Mouse (Mus musculus) kidney, postnatal 0 days (tissue): ENCODE data around the gene Stx5a. TPM values are rescaled to one million over a fixed set of nuclear protein-coding genes. Genes with fewer than 3 reads are reported as not detected.

Experiments used
- ATAC-seq: fragments of 200-750 bp; cut with Nextera tagmentation; replicated peaks from 2 replicates; pipeline ENCODE4 v1.8.0; 2017; ENCODE audit warnings: low read depth, moderate number of reproducible peaks, moderate TSS enrichment, moderate library complexity; ENCODE audit not compliant: low FRiP score
- DNase-seq: peaks from one replicate; pipeline ENCODE4 v3.0.0-alpha.2; 2016; ENCODE audit warnings: low spot score
- H3K27ac ChIP-seq: fragments of 300-500 bp; sonication (generic); 2 replicates; pipeline ENCODE4 v1.5.1; 2014; ENCODE audit warnings: mild to moderate bottlenecking
- H3K27me3 ChIP-seq: fragments of 300-500 bp; sonication (generic); 2 replicates; pipeline ENCODE4 v1.6.1; 2014; ENCODE audit warnings: low read length, mixed read lengths; ENCODE audit not compliant: insufficient read depth
- H3K36me3 ChIP-seq: fragments of 300-500 bp; sonication (generic); 2 replicates; pipeline ENCODE4 v1.6.1; 2014; ENCODE audit warnings: low read length, mixed read lengths; ENCODE audit not compliant: insufficient read depth
- H3K4me1 ChIP-seq: fragments of 300-500 bp; sonication (generic); replicated peaks from 2 replicates; pipeline ENCODE4 v1.6.1; 2014; ENCODE audit warnings: antibody characterized with exemption, low read length, mixed read lengths; ENCODE audit not compliant: insufficient read depth
- H3K4me2 ChIP-seq: fragments of 300-500 bp; sonication (generic); 2 replicates; pipeline ENCODE4 v1.6.1; 2014; ENCODE audit warnings: mild to moderate bottlenecking, low read length, moderate library complexity, mixed read lengths
- H3K4me3 ChIP-seq: fragments of 300-500 bp; sonication (generic); replicated peaks from 2 replicates; pipeline ENCODE4 v1.5.1; 2014; ENCODE audit warnings: low read depth, low read length
- H3K9ac ChIP-seq: fragments of 300-500 bp; sonication (generic); 2 replicates; pipeline ENCODE4 v1.6.1; 2014; ENCODE audit warnings: low read depth, low read length
- H3K9me3 ChIP-seq: fragments of 300-500 bp; sonication (generic); replicated peaks from 2 replicates; pipeline ENCODE4 v1.6.1; 2016; ENCODE audit warnings: low read length, inconsistent platforms, mixed read lengths
- CTCF ChIP-seq: IDR thresholded peaks from 2 replicates; pipeline ENCODE4 v1.5.1; 2016; ENCODE audit warnings: antibody characterized with exemption, low read depth, mild to moderate bottlenecking, moderate library complexity
- WGBS: fragments of 180-500 bp; shearing (Covaris S2); extraction: QIAGEN DNeasy Blood & Tissue Kit; methylation state at CpG from one replicate; pipeline ENCODE4 v1.1.7; 2014; 5-methylcytosine and 5-hydroxymethylcytosine counted together
- polyA plus RNA-seq: library from polyadenylated mRNA; unstranded; fragments of >200 nt; fragmentation: Nextera tagmentation; extraction: Ambion mirVana; gene quantifications from 2 replicates; pipeline ENCODE4 v1.2.1, GENCODE M21; 2015

Gene Stx5a
- polyA plus RNA-seq, 1 experiment from 2014 or later: 105 TPM

DNA sequence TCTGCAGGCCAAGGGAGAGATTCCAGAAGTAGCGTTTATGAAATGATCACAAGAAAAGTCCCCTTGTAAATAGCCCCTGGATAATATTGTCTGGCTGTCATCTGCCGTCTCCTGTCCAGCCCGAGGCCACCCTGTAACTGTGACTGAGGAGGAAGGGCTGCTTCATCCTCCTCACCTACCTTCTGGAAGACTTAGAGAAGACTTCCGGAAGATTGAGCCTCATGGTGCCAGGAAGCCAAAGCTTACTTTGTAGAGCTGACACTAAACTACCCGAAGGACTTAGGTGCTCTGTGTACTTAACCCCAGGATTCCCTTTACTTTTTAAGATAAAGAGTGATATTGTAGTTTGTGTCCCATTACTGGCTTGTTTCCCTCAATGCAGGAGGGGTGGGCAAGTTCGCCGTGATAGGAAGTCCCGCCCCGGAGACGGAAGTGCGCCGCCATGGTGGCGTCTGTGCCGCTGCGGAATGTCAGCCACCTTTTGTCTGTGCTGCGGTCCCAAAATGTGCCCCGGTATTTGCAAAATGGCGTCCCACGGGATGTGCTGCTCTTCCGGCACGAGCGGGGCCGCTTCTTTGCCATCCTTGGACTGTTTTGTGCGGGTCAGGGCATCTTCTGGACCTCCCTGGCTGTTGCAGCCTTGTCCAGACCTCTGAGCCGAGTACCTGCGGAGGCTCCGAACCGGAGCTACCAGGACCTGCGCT lies 29.5 kb downstream of the Stx5a start, which contains the start of gene Tmem223:
Gene Tmem223 (plus strand): TSS at position 430 of the 704 bp plus-strand sequence.
- peaks cover 14% of the 10 kb centered on the region; the same call in 1 of the 2 replicates for H3K4me1 ChIP-seq
- peaks cover 38% of the 10 kb centered on the region for H3K36me3 ChIP-seq
- H3K4me3 ChIP-seq: peak within 1 kb of the TSS; percentile 71
- WGBS: 24% methylated on average over 29 of the region's 29 CpGs
- H3K27me3 ChIP-seq: no peaks in the 10 kb centered on the region
- peak within 1 kb of the TSS; percentile 74 for H3K4me2 ChIP-seq
- peak within 1 kb of the TSS; percentile 87 for H3K27ac ChIP-seq
- DNase-seq (peak; percentile 90), ATAC-seq (peak; percentile 35)
- TF ChIP-seq CTCF: peak; percentile 12; the same call in 1 of the 2 replicates
- no peaks in the 10 kb centered on the region for H3K9me3 ChIP-seq
- peak within 1 kb of the TSS; percentile 94 for H3K9ac ChIP-seq

GRCm38 (mm10) chr19:8772996-8773395 lies 31.8 kb downstream of the Stx5a start:
- peak overlapping the region; percentile 97; the same call in 1 of the 2 replicates for H3K27ac ChIP-seq
- TF ChIP-seq CTCF: no peak
- peaks cover 14% of the 10 kb centered on the region; the same call in 1 of the 2 replicates for H3K4me1 ChIP-seq
- peak overlapping the region; percentile 94; the same call in 1 of the 2 replicates for H3K9ac ChIP-seq
- peak overlapping the region; percentile 73; the same call in 1 of the 2 replicates for H3K4me3 ChIP-seq
- no peaks in the 10 kb centered on the region for H3K27me3 ChIP-seq
- no peak for ATAC-seq
- peaks cover 17% of the 10 kb centered on the region for H3K36me3 ChIP-seq
- H3K9me3 ChIP-seq: no peaks in the 10 kb centered on the region
- 74% methylated on average over 5 of the region's 5 CpGs for WGBS
- DNase-seq: no peak
- H3K4me2 ChIP-seq: peak overlapping the region; percentile 93

DNA sequence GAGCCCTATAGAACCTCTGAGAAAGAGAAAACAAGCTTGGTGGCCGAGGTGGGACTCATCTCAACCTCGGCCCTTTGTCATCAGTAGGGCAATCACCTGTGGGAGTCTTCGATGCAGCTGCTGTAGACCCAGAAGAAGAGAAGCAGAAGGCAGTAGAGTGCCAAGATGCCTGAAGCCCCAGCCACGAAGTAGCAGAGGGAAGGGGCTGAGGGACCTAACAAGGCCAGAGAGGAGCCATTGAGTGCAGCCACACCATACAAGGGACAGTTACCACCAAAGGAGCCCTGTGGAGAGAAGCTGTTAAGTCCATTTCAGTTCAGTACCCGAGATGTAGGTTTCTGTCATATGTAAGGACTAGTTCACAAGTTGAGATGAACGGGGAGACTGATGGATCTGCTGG lies 32.2 kb downstream of the Stx5a start:
- Histone ChIP-seq H3K4me2 (peak overlapping the region; percentile 93), H3K9ac (peak overlapping the region; percentile 94; the same call in 1 of the 2 replicates), H3K36me3 (peaks cover 17% of the 10 kb centered on the region), H3K9me3 (no peaks in the 10 kb centered on the region), H3K4me1 (peaks cover 14% of the 10 kb centered on the region; the same call in 1 of the 2 replicates), H3K4me3 (peak overlapping the region; percentile 73), H3K27me3 (no peaks in the 10 kb centered on the region), H3K27ac (peak overlapping the region; percentile 97; the same call in 1 of the 2 replicates)
- ATAC-seq (no peak), DNase-seq (no peak)
- no peak for TF ChIP-seq CTCF
- 46% methylated on average over 6 of the region's 6 CpGs for WGBS

- DNase-seq (peak; percentile 96), ATAC-seq (peak; percentile 86)
- no peaks in the 10 kb centered on the region for H3K9me3 ChIP-seq
- peak within 1 kb of the TSS; percentile 97 for H3K27ac ChIP-seq
- peak within 1 kb of the TSS; percentile 73 for H3K4me3 ChIP-seq
- under 1% methylated on average over 65 of the region's 68 CpGs for WGBS
- H3K9ac ChIP-seq: peak within 1 kb of the TSS; percentile 94
- peaks cover 14% of the 10 kb centered on the region; the same call in 1 of the 2 replicates for H3K4me1 ChIP-seq
- H3K36me3 ChIP-seq: peaks cover 13% of the 10 kb centered on the region
- peak within 1 kb of the TSS; percentile 93 for H3K4me2 ChIP-seq
- H3K27me3 ChIP-seq: no peaks in the 10 kb centered on the region
- 0 out of 2 replicates have a peak, but pooled peaks have one; percentile 8 for TF ChIP-seq CTCF
Observed at GRCm38 (mm10) chr19:8774086-8774835, 33.0 kb downstream of the Stx5a start, which contains the start of gene Tmem179b. Gene Tmem179b (minus strand): TSS chr19:8774467.

DNA sequence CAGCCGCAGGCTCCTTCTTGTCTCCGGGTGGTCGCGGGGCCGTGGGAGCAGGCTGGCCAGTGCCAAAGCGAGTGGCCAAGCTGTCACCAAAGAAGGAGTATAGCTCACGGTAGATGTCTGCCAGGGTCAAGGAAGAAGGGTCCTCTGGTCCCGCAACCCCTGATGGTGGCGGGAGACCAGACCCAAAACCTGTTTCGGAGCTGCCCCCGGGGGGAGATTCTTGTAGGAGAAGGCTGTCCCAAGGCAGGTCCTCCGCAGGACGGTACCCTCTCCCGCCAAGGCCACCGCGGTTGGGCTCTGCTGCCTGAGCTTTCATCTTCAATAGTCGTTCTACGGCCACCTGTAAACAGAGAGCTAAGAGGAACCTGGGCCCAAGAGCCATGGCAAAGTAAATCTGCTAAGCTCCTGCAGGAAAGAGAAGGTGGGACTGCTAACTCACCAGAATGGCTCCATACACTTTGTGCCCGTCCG lies 33.8 kb downstream of the Stx5a start:
- ATAC-seq: no peak; the same call in 1 of the 2 replicates
- H3K4me1 ChIP-seq: peaks cover 14% of the 10 kb centered on the region; the same call in 1 of the 2 replicates
- TF ChIP-seq CTCF: no peak
- WGBS: 2% methylated on average over 20 of the region's 20 CpGs
- H3K27ac ChIP-seq: peak overlapping the region; percentile 97
- peaks cover 11% of the 10 kb centered on the region for H3K36me3 ChIP-seq
- no peaks in the 10 kb centered on the region for H3K27me3 ChIP-seq
- peak; percentile 30 for DNase-seq
- peak overlapping the region; percentile 93 for H3K4me2 ChIP-seq
- peak overlapping the region; percentile 94 for H3K9ac ChIP-seq
- H3K9me3 ChIP-seq: no peaks in the 10 kb centered on the region
- peak overlapping the region; percentile 73 for H3K4me3 ChIP-seq
